ENCODE assay signal across 8 mouse cellular contexts in the genomic region with DNA sequence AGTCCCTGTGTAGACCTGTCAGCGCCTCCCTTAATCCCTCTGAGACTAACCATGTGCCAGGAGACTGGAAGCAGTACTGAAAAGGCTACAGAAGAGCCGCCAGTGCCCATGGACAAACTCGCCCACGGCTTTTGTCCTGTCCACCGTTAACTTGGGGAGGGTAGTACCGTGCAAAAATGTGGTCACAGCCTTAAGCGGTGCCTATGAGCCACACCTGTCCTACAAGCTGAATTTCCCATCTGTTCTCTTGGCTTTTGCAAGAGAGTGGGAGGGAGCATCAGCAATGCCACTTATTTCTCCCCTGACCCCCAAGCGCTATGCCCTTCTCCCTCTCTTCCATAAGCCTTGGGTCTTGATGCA. TPM values are rescaled to one million over a fixed set of nuclear protein-coding genes. Genes with fewer than 3 reads are reported as not detected.
DNase-seq lines count a peak whose midpoint lies in the region; ATAC-seq lines count a peak whose summit lies in the region.

No protein-coding gene starts in this region.

- peak overlapping the region; percentile 77 for H3K4me2 ChIP-seq in heart, embryonic 11.5 days
- H3K4me2 ChIP-seq in midbrain, embryonic 12.5 days (replicated peaks): peak overlapping the region; percentile 87

- intact Hi-C loops in heart, postnatal 14 days (cut with DNase I): no loop called here

- 8% methylated on average over 8 of the region's 8 CpGs for WGBS in heart, embryonic 11.5 days (ENCODE audit: insufficient replicate concordance)
- 5% methylated on average over 8 of the region's 8 CpGs for WGBS in hindbrain, embryonic 10.5 days
- WGBS in midbrain, embryonic 12.5 days: 5% methylated on average over 8 of the region's 8 CpGs

- no peaks in the 10 kb centered on the region for H3K36me3 ChIP-seq in heart, embryonic 11.5 days (ENCODE audit: control insufficient read depth, insufficient read depth, low read length)
- no peaks in the 10 kb centered on the region for H3K36me3 ChIP-seq in hindbrain, embryonic 10.5 days
- H3K36me3 ChIP-seq in midbrain, embryonic 12.5 days: no peaks in the 10 kb centered on the region

- peak overlapping the region; percentile 22 for H3K9ac ChIP-seq in heart, embryonic 11.5 days (ENCODE audit: low read depth, low read length)
- peak overlapping the region; percentile 82 for H3K9ac ChIP-seq in midbrain, embryonic 12.5 days (replicated peaks)

- no peaks in the 10 kb centered on the region for H3K9me3 ChIP-seq in heart, embryonic 11.5 days (replicated peaks; ENCODE audit: control insufficient read depth, low read length)
- H3K9me3 ChIP-seq in hindbrain, embryonic 10.5 days: no peaks in the 10 kb centered on the region
- no peaks in the 10 kb centered on the region for H3K9me3 ChIP-seq in midbrain, embryonic 12.5 days

- H3K27me3 ChIP-seq in heart, embryonic 11.5 days (ENCODE audit: control insufficient read depth, insufficient read depth, low read length): peaks cover 32% of the 10 kb centered on the region
- H3K27me3 ChIP-seq in hindbrain, embryonic 10.5 days (ENCODE audit: insufficient read depth, poor library complexity, severe bottlenecking): peaks cover 90% of the 10 kb centered on the region
- H3K27me3 ChIP-seq in midbrain, embryonic 12.5 days: peaks cover 37% of the 10 kb centered on the region

- peak overlapping the region; percentile 51 for H3K4me3 ChIP-seq in heart, embryonic 11.5 days (ENCODE audit: low read depth, low read length)
- H3K4me3 ChIP-seq in hindbrain, embryonic 10.5 days: peak overlapping the region; percentile 81
- H3K4me3 ChIP-seq in midbrain, embryonic 12.5 days: peak overlapping the region; percentile 79

- no peak; the same call in 1 of the 2 replicates for ATAC-seq in heart, embryonic 11.5 days (replicated peaks; ENCODE audit: insufficient number of reproducible peaks, low FRiP score, low TSS enrichment)
- ATAC-seq in midbrain, embryonic 12.5 days (ENCODE audit: low FRiP score, low read depth): peak; percentile 3; the same call in 1 of the 2 replicates

- no peak for DNase-seq in heart, postnatal 14 days
- DNase-seq in brain, adult 2 months (ENCODE audit: low read depth, low spot score): peak; percentile 84
- no peak for DNase-seq in hindbrain, embryonic 10.5 days (ENCODE audit: low spot score)
- no peak for DNase-seq in urinary bladder, postnatal 4 days (ENCODE audit: low spot score in 2 of 2)
- no peak for DNase-seq in gastrocnemius, postnatal 10 days
- DNase-seq in ovary, postnatal 36 days (ENCODE audit: low spot score): no peak

- H3K27ac ChIP-seq in heart, embryonic 11.5 days (ENCODE audit: low read depth, low read length): no peak overlapping the region
- H3K27ac ChIP-seq in hindbrain, embryonic 10.5 days: peak overlapping the region; percentile 89
- peak overlapping the region; percentile 85 for H3K27ac ChIP-seq in midbrain, embryonic 12.5 days (replicated peaks)

- H3K4me1 ChIP-seq in heart, embryonic 11.5 days (ENCODE audit: control insufficient read depth, insufficient read depth, low read length): peaks cover 21% of the 10 kb centered on the region
- H3K4me1 ChIP-seq in hindbrain, embryonic 10.5 days (replicated peaks): peaks cover 36% of the 10 kb centered on the region
- H3K4me1 ChIP-seq in midbrain, embryonic 12.5 days: peaks cover 29% of the 10 kb centered on the region

RNA-seq across cellular contexts. Expression of a gene that starts 0.3 kb away (rescaled TPM):
- polyA plus RNA-seq in heart, embryonic 11.5 days (2014; fragmentation: Nextera tagmentation; extraction: Ambion mirVana): 5.7 and 6.2 TPM in 2 replicates
- total RNA-seq in heart, postnatal 14 days (2021): 1 to 10 TPM; 3.0 to 5.6 TPM
- polyA plus RNA-seq in hindbrain, embryonic 10.5 days (2016; fragmentation: Nextera tagmentation; extraction: Ambion mirVana): 7.3 and 10.4 TPM in 2 replicates
- 19.6 and 24.4 TPM in 2 replicates for polyA plus RNA-seq in midbrain, embryonic 12.5 days (2016; fragmentation: Nextera tagmentation; extraction: Ambion mirVana)
- total RNA-seq in gastrocnemius, postnatal 10 days (2021): 1 to 10 TPM; 2.8 to 3.7 TPM
